Mouse (Mus musculus): ENCODE measurements around the gene Copa.

Copa gene

GRCm38 (mm10) chr1:172082101-172082898 lies at the start of gene Copa, which contains the start of gene Ncstn:
TSS of gene Copa (plus strand) at chr1:172082529.
TSS of gene Ncstn (minus strand) at chr1:172082795.
- DNase-seq (ENCODE audit: low spot score): peak; percentile 94

GRCm38 (mm10) chr1:172046410-172046809 lies 35.9 kb upstream of the Copa start:
- DNase-seq (ENCODE audit: low spot score): no peak

- peak; percentile 84 for DNase-seq (ENCODE audit: low spot score)
Observed at GRCm38 (mm10) chr1:172046938-172047337, 35.4 kb upstream of the Copa start.

- no peak for DNase-seq (ENCODE audit: low spot score)
Observed at GRCm38 (mm10) chr1:172048241-172048734, 34.0 kb upstream of the Copa start.

- DNase-seq (ENCODE audit: low spot score): no peak
Observed at GRCm38 (mm10) chr1:172049131-172049782, 33.1 kb upstream of the Copa start.

GRCm38 (mm10) chr1:172052766-172053279 lies 29.5 kb upstream of the Copa start:
- DNase-seq (ENCODE audit: low spot score): no peak

- DNase-seq (ENCODE audit: low spot score): no peak
Observed at GRCm38 (mm10) chr1:172053541-172054440, 28.5 kb upstream of the Copa start.

- no peak for DNase-seq (ENCODE audit: low spot score)
Observed at GRCm38 (mm10) chr1:172056251-172056650, 26.1 kb upstream of the Copa start.

GRCm38 (mm10) chr1:172057491-172057921 lies 24.8 kb upstream of the Copa start, which contains the start of gene Nhlh1:
TSS of gene Nhlh1 (minus strand) at chr1:172057573.
- no peak for DNase-seq (ENCODE audit: low spot score)

GRCm38 (mm10) chr1:172058321-172058720 lies 24.0 kb upstream of the Copa start:
- no peak for DNase-seq (ENCODE audit: low spot score)

- no peak for DNase-seq (ENCODE audit: low spot score)
Observed at GRCm38 (mm10) chr1:172058874-172059273, 23.5 kb upstream of the Copa start.

- no peak for DNase-seq (ENCODE audit: low spot score)
Observed at GRCm38 (mm10) chr1:172060659-172061058, 21.7 kb upstream of the Copa start.

GRCm38 (mm10) chr1:172061217-172061616 lies 21.1 kb upstream of the Copa start:
- DNase-seq (ENCODE audit: low spot score): no peak

- no peak for DNase-seq (ENCODE audit: low spot score)
Observed at GRCm38 (mm10) chr1:172062101-172062500, 20.2 kb upstream of the Copa start.

- DNase-seq (ENCODE audit: low spot score): no peak
Observed at GRCm38 (mm10) chr1:172063291-172064023, 18.9 kb upstream of the Copa start.

- no peak for DNase-seq (ENCODE audit: low spot score)
Observed at GRCm38 (mm10) chr1:172064613-172065141, 17.7 kb upstream of the Copa start.

- no peak for DNase-seq (ENCODE audit: low spot score)
Observed at GRCm38 (mm10) chr1:172070227-172070626, 12.1 kb upstream of the Copa start.

GRCm38 (mm10) chr1:172071556-172071955 lies 10.8 kb upstream of the Copa start:
- DNase-seq (ENCODE audit: low spot score): no peak

- DNase-seq (ENCODE audit: low spot score): no peak
Observed at GRCm38 (mm10) chr1:172072604-172073003, 9.7 kb upstream of the Copa start.

- no peak for DNase-seq (ENCODE audit: low spot score)
Observed at GRCm38 (mm10) chr1:172077981-172078380, 4.3 kb upstream of the Copa start.
